Mouse (Mus musculus) urinary bladder, postnatal 10 days (tissue): Measurements from ENCODE around the gene Olfr1031.
"Not testable (repeated sequence)": the region's sequence is repeated elsewhere in the genome, so short reads cannot be mapped to it uniquely, and the experiment has no call there.

Experiments
- DNase-seq: peaks from one replicate; pipeline ENCODE4 v3.0.0; 2022; ENCODE audit warnings: low spot score

The Olfr1031 gene

DNA sequence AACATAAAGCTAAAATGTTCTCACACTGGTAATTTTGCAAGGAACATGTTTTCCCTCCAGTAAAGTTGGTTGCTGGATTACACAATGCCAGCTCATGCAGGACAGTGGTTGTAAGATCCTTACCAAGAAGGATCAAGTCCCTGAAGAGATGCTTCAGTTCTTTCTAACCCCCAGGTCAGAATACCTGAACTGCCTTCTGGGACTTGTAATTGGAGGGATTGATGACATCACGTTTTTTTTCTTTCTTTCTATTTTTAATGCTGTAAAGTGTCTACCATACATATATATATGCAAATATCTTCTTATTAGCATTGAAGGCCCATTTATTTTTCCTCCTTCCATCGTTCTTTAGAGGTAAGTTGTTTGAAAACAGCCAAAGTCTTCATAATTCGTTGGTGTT, at the start of gene Olfr1031:
Olfr1031 (plus strand) TSS at position 301 of the 400 bp plus-strand sequence.
- DNase-seq, result no peak

GRCm38 (mm10) chr2:85950137-85950536, 40.0 kb upstream of the Olfr1031 start, which contains the start of gene Olfr1028:
Olfr1028 (plus strand) TSS chr2:85950437.
- no peak for DNase-seq

- DNase-seq, result no peak
Measured at GRCm38 (mm10) chr2:85973595-85973994, 16.5 kb upstream of the Olfr1031 start, which contains the start of gene Olfr1029. Olfr1029 (plus strand) TSS chr2:85973895.

GRCm38 (mm10) chr2:85978976-85979375, 11.1 kb upstream of the Olfr1031 start, which contains the start of gene Olfr1030:
Olfr1030 (plus strand) TSS chr2:85979276.
- DNase-seq, result no peak

DNA sequence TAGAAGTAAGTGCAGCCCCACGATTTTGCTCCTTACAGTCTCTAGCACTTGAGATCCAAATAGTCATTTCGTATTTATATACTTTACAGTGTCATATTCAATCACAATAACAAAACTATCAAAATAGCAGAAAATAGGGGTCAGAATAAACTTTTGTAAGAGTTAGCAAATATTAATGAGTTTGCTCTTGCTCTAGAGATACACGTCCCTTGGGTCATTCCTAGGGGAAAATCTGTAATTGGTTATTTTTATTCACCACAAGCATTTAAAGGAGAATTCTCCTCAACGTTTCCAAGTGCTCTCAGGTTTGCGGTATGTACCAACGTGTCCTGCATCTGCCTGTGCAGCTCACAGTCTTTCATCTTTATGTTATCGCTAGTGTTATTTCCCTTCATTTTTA, 15.1 kb downstream of the Olfr1031 start, which contains the start of gene Olfr1032:
Olfr1032 (plus strand) TSS at position 301 of the 400 bp plus-strand sequence.
- no peak for DNase-seq

GRCm38 (mm10) chr2:86020406-86020805, 30.3 kb downstream of the Olfr1031 start, which contains the start of gene Olfr1033:
Olfr1033 (plus strand) TSS chr2:86020633.
- DNase-seq, result not testable (repeated sequence)

DNA sequence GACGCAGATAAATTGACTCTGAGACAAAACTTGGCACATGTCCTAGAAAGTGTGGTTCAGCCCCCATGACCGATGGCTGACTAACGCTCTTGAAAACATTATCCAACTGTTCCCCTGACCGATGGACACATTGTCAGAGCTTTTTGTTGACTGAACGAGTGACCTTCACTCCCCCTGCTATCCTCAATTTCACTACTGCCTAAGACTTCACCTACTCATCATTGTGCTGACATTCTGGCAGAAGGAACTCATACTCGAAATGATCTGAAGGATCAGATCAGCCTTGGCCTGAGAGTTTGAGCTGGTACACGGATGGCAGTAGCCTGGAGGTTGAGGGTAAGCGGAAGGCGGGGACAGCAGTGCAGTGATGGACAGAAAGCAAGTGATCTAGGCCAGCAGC, 31.4 kb downstream of the Olfr1031 start:
- not testable (repeated sequence) for DNase-seq
